Mouse (Mus musculus): ENCODE measurements around the gene Numb. TPM values are rescaled to one million over a fixed set of nuclear protein-coding genes. Genes with fewer than 3 reads are reported as not detected.

Gene Numb
- polyA plus RNA-seq, 1 experiment from 2014 or later: 11.8 TPM

- 74% methylated on average over 10 of the region's 10 CpGs for WGBS (ENCODE audit: insufficient replicate concordance)
These were observed 139.1 kb downstream of the Numb start for GRCm38 (mm10) chr12:83782669-83783068.

GRCm38 (mm10) chr12:83781640-83782278 is 140.0 kb downstream of the Numb start:
- H3K27me3 ChIP-seq: no peaks in the 10 kb centered on the region
- no peak overlapping the region for H3K4me3 ChIP-seq (replicated peaks)
- no peak overlapping the region for H3K27ac ChIP-seq
- 67% methylated on average over 23 of the region's 23 CpGs for WGBS (ENCODE audit: insufficient replicate concordance)
- H3K4me2 ChIP-seq: no peak overlapping the region
- H3K36me3 ChIP-seq: 0 out of 2 replicates have a peak, but pooled peaks cover 2% of the 10 kb centered on the region
- ATAC-seq (ENCODE audit: low read depth) (no peak), DNase-seq (no peak)
- no peaks in the 10 kb centered on the region for H3K9me3 ChIP-seq (replicated peaks)
- no peak overlapping the region for H3K9ac ChIP-seq
- H3K4me1 ChIP-seq (replicated peaks): no peaks in the 10 kb centered on the region

More at GRCm38 (mm10) chr12:83782669-83783068, 139.1 kb downstream of the Numb start:
- no peaks in the 10 kb centered on the region for H3K36me3 ChIP-seq
- DNase-seq (no peak), ATAC-seq (ENCODE audit: low read depth) (no peak)
- no peak overlapping the region for H3K4me2 ChIP-seq
- H3K27ac ChIP-seq: no peak overlapping the region
- H3K9ac ChIP-seq: no peak overlapping the region
- H3K4me3 ChIP-seq (replicated peaks): no peak overlapping the region
- no peaks in the 10 kb centered on the region for H3K4me1 ChIP-seq (replicated peaks)
- H3K27me3 ChIP-seq: no peaks in the 10 kb centered on the region
- no peaks in the 10 kb centered on the region for H3K9me3 ChIP-seq (replicated peaks)

- Histone ChIP-seq H3K9me3 (replicated peaks) (no peaks in the 10 kb centered on the region), H3K27me3 (no peaks in the 10 kb centered on the region)
- ATAC-seq (ENCODE audit: low read depth): no peak
These were observed 140.5 kb downstream of the Numb start for GRCm38 (mm10) chr12:83781204-83781603.

GRCm38 (mm10) chr12:83780181-83780580 is 141.6 kb downstream of the Numb start:
- DNase-seq (no peak), ATAC-seq (ENCODE audit: low read depth) (no peak)
- no peaks in the 10 kb centered on the region for H3K27me3 ChIP-seq
- no peak overlapping the region for H3K4me3 ChIP-seq (replicated peaks)
- no peaks in the 10 kb centered on the region for H3K9me3 ChIP-seq (replicated peaks)
- no peak overlapping the region for H3K9ac ChIP-seq
- no peak overlapping the region for H3K27ac ChIP-seq
- H3K4me1 ChIP-seq (replicated peaks): no peaks in the 10 kb centered on the region
- H3K36me3 ChIP-seq: 0 out of 2 replicates have a peak, but pooled peaks cover 2% of the 10 kb centered on the region
- no peak overlapping the region for H3K4me2 ChIP-seq
- WGBS (ENCODE audit: insufficient replicate concordance): 80% methylated on average over 3 of the region's 3 CpGs

More at GRCm38 (mm10) chr12:83781204-83781603, 140.5 kb downstream of the Numb start:
- H3K4me3 ChIP-seq (replicated peaks): no peak overlapping the region
- H3K36me3 ChIP-seq: 0 out of 2 replicates have a peak, but pooled peaks cover 2% of the 10 kb centered on the region
- H3K4me1 ChIP-seq (replicated peaks): no peaks in the 10 kb centered on the region
- H3K9ac ChIP-seq: no peak overlapping the region
- no peak for DNase-seq
- 63% methylated on average over 7 of the region's 7 CpGs for WGBS (ENCODE audit: insufficient replicate concordance)
- H3K4me2 ChIP-seq: no peak overlapping the region
- H3K27ac ChIP-seq: no peak overlapping the region

GRCm38 (mm10) chr12:83776766-83777165 is 145.0 kb downstream of the Numb start:
- no peak for DNase-seq
- Histone ChIP-seq H3K4me3 (replicated peaks) (no peak overlapping the region), H3K9me3 (replicated peaks) (no peaks in the 10 kb centered on the region), H3K27ac (no peak overlapping the region), H3K36me3 (0 out of 2 replicates have a peak, but pooled peaks cover 2% of the 10 kb centered on the region), H3K4me2 (no peak overlapping the region), H3K27me3 (peaks cover 9% of the 10 kb centered on the region), H3K9ac (no peak overlapping the region), H3K4me1 (replicated peaks) (no peaks in the 10 kb centered on the region)
- ATAC-seq (ENCODE audit: low read depth): no peak
- WGBS (ENCODE audit: insufficient replicate concordance): 64% methylated on average over 7 of the region's 7 CpGs

GRCm38 (mm10) chr12:83775621-83776020 is 146.1 kb downstream of the Numb start:
- Histone ChIP-seq H3K9me3 (replicated peaks) (no peaks in the 10 kb centered on the region), H3K36me3 (0 out of 2 replicates have a peak, but pooled peaks cover 2% of the 10 kb centered on the region), H3K4me1 (replicated peaks) (peaks cover 2% of the 10 kb centered on the region; the same call in 1 of the 2 replicates), H3K9ac (no peak overlapping the region), H3K4me3 (replicated peaks) (no peak overlapping the region), H3K27me3 (peaks cover 12% of the 10 kb centered on the region), H3K4me2 (no peak overlapping the region), H3K27ac (no peak overlapping the region)
- 61% methylated on average over 12 of the region's 12 CpGs for WGBS (ENCODE audit: insufficient replicate concordance)
- DNase-seq (no peak), ATAC-seq (ENCODE audit: low read depth) (no peak)

GRCm38 (mm10) chr12:83770418-83771256 is 151.1 kb downstream of the Numb start:
- no peaks in the 10 kb centered on the region for H3K36me3 ChIP-seq
- no peak overlapping the region for H3K27ac ChIP-seq
- peak overlapping the region; percentile 26 for H3K4me2 ChIP-seq
- no peak overlapping the region for H3K4me3 ChIP-seq (replicated peaks)
- peaks cover 13% of the 10 kb centered on the region for H3K4me1 ChIP-seq (replicated peaks)
- H3K9me3 ChIP-seq (replicated peaks): no peaks in the 10 kb centered on the region
- H3K9ac ChIP-seq: no peak overlapping the region
- ATAC-seq (ENCODE audit: low read depth) (0 out of 2 replicates have a peak, but pooled peaks have one; percentile 36), DNase-seq (no peak)
- H3K27me3 ChIP-seq: peaks cover 52% of the 10 kb centered on the region
- 8% methylated on average over 25 of the region's 25 CpGs for WGBS (ENCODE audit: insufficient replicate concordance)

- peaks cover 70% of the 10 kb centered on the region for H3K27me3 ChIP-seq
- DNase-seq (no peak), ATAC-seq (ENCODE audit: low read depth) (no peak)
- no peak overlapping the region for H3K27ac ChIP-seq
- H3K9ac ChIP-seq: no peak overlapping the region
- no peak overlapping the region for H3K4me3 ChIP-seq (replicated peaks)
- H3K4me2 ChIP-seq: no peak overlapping the region
- no peaks in the 10 kb centered on the region for H3K36me3 ChIP-seq
- 59% methylated on average over 14 of the region's 14 CpGs for WGBS (ENCODE audit: insufficient replicate concordance)
- peaks cover 27% of the 10 kb centered on the region for H3K4me1 ChIP-seq (replicated peaks)
- H3K9me3 ChIP-seq (replicated peaks): no peaks in the 10 kb centered on the region
These were observed 153.4 kb downstream of the Numb start for GRCm38 (mm10) chr12:83768235-83768899.

- H3K4me3 ChIP-seq (replicated peaks): no peak overlapping the region
- WGBS (ENCODE audit: insufficient replicate concordance): 60% methylated on average over 9 of the region's 9 CpGs
- no peak overlapping the region for H3K27ac ChIP-seq
- H3K9ac ChIP-seq: no peak overlapping the region
- H3K9me3 ChIP-seq (replicated peaks): no peaks in the 10 kb centered on the region
- H3K36me3 ChIP-seq: no peaks in the 10 kb centered on the region
- peaks cover 71% of the 10 kb centered on the region for H3K27me3 ChIP-seq
- no peak for DNase-seq
- no peak overlapping the region for H3K4me2 ChIP-seq
- no peak for ATAC-seq (ENCODE audit: low read depth)
- peaks cover 32% of the 10 kb centered on the region for H3K4me1 ChIP-seq (replicated peaks)
These were observed 153.9 kb downstream of the Numb start for GRCm38 (mm10) chr12:83767833-83768232.

- H3K4me3 ChIP-seq (replicated peaks): no peak overlapping the region
- no peak overlapping the region for H3K9ac ChIP-seq
- no peak overlapping the region for H3K27ac ChIP-seq
- peaks cover 80% of the 10 kb centered on the region for H3K27me3 ChIP-seq
- H3K4me2 ChIP-seq: no peak overlapping the region
- no peaks in the 10 kb centered on the region for H3K9me3 ChIP-seq (replicated peaks)
- WGBS (ENCODE audit: insufficient replicate concordance): 57% methylated on average over 13 of the region's 13 CpGs
- DNase-seq (no peak), ATAC-seq (ENCODE audit: low read depth) (no peak)
- H3K4me1 ChIP-seq (replicated peaks): peaks cover 37% of the 10 kb centered on the region
- no peaks in the 10 kb centered on the region for H3K36me3 ChIP-seq
These were observed 155.7 kb downstream of the Numb start for GRCm38 (mm10) chr12:83765965-83766603.

- Histone ChIP-seq H3K27me3 (peaks cover 74% of the 10 kb centered on the region), H3K4me3 (replicated peaks) (peak overlapping the region; percentile 45; the same call in 1 of the 2 replicates), H3K4me1 (replicated peaks) (peaks cover 24% of the 10 kb centered on the region), H3K9ac (no peak overlapping the region), H3K4me2 (peak overlapping the region; percentile 60), H3K27ac (no peak overlapping the region), H3K36me3 (no peaks in the 10 kb centered on the region), H3K9me3 (replicated peaks) (no peaks in the 10 kb centered on the region)
- 65% methylated on average over 10 of the region's 10 CpGs for WGBS (ENCODE audit: insufficient replicate concordance)
- ATAC-seq (ENCODE audit: low read depth) (no peak), DNase-seq (no peak)
These were observed 157.2 kb downstream of the Numb start for GRCm38 (mm10) chr12:83764519-83764918.
